Mouse (Mus musculus) erythroblast, embryonic 14.5 days (primary cell): ENCODE data around the gene Fa2h.

Experiments
- GATA1 ChIP-seq: IDR thresholded peaks from 2 replicates; pipeline ENCODE4 v1.6.1; 2012; ENCODE audit warnings: low read length, inconsistent platforms, mixed read lengths
- TAL1 ChIP-seq: IDR thresholded peaks from 3 replicates; pipeline ENCODE4 v1.6.1; 2012; ENCODE audit warnings: low read length, inconsistent platforms, mixed read lengths

GRCm38 (mm10) chr8:111419171-111419570 lies 25.5 kb upstream of the Fa2h start:
- TF ChIP-seq GATA1 (no peak), TAL1 (no peak)
